Mouse (Mus musculus): Measurements from ENCODE around the gene Col28a1. TPM values are rescaled to one million over a fixed set of nuclear protein-coding genes. Genes with fewer than 3 reads are reported as not detected.

The Col28a1 gene
- total and polyA plus RNA-seq, 3 experiments: 0.27 to 0.70 (median 0.32) TPM

DNA sequence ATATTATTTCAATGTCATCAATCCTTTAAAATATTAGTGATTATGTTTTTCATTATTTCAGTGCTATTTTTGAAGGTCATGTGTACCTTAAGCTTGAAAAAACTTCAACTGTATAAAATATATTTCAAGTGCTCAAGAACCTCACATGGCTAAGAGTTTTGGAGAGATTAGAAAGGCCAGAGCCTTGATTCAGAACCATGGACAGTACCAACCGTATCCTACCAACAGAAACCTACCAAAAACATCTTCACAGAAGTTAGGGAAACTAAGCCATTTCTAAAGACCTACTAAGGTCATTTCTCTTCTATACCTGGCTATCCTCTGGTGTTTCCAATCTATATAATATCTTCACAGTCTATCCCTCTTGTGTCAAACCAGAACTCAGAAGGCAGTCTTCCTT is 50.5 kb downstream of the Col28a1 start:
- intact Hi-C loops (cut with DNase I): no loop called here

DNA sequence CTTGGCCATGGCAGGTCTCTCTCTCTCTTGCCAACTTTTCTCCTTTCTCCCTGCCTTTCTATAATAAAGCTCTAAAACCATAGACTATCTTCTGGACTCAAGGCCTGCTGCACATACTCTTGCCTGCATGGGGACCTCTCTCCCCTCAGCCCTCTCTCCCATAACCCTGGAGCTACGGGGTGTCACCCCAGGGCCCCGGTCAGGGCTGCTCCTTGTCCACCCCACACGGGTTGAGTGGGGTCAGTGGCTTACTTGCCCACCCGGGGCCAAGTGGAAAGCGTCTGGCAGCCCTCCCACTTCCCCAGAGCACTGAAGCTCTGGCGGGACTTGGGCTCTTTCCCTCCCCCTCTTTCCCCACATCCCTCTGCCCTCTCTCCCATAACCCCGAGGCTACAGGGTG is 62.3 kb downstream of the Col28a1 start:
- Histone ChIP-seq H3K4me1 (ENCODE audit: control insufficient read depth, insufficient read depth, low read length) (no peaks in the 10 kb centered on the region), H3K27me3 (ENCODE audit: control insufficient read depth, insufficient read depth, low read length) (no peaks in the 10 kb centered on the region), H3K79me2 (replicated peaks; ENCODE audit: control insufficient read depth, insufficient read depth, low read length) (no peaks in the 10 kb centered on the region), H3K27ac (no peak overlapping the region), H3K4me3 (no peak overlapping the region), H3K36me3 (ENCODE audit: control insufficient read depth, insufficient read depth, low read length) (no peaks in the 10 kb centered on the region), H3K9ac (ENCODE audit: low read depth, low read length) (no peak overlapping the region)
- no peak for DNase-seq
- 72% methylated on average over 7 of the region's 7 CpGs for WGBS
- intact Hi-C loops (cut with DNase I): no loop called here
- TF ChIP-seq POLR2A (IDR thresholded peaks at IDR 0.05; ENCODE audit: insufficient read depth, low read depth, low read length) (no peak), EP300 (IDR thresholded peaks at IDR 0.05; ENCODE audit: insufficient read depth, low read depth, low read length) (no peak), CTCF (IDR thresholded peaks at IDR 0.05) (no peak)

More for the DNA sequence above, 50.5 kb downstream of the Col28a1 start:
- DNase-seq: no peak
- no peaks in the 10 kb centered on the region for H3K27me3 ChIP-seq (ENCODE audit: control insufficient read depth, insufficient read depth, low read length)
- no peak overlapping the region for H3K9ac ChIP-seq (ENCODE audit: low read depth, low read length)
- no peak overlapping the region for H3K27ac ChIP-seq
- no peaks in the 10 kb centered on the region for H3K4me1 ChIP-seq (ENCODE audit: control insufficient read depth, insufficient read depth, low read length)
- no peaks in the 10 kb centered on the region for H3K79me2 ChIP-seq (replicated peaks; ENCODE audit: control insufficient read depth, insufficient read depth, low read length)
- no peak overlapping the region for H3K4me3 ChIP-seq
- H3K36me3 ChIP-seq (ENCODE audit: control insufficient read depth, insufficient read depth, low read length): no peaks in the 10 kb centered on the region
- TF ChIP-seq EP300 (IDR thresholded peaks at IDR 0.05; ENCODE audit: insufficient read depth, low read depth, low read length) (no peak), POLR2A (IDR thresholded peaks at IDR 0.05; ENCODE audit: insufficient read depth, low read depth, low read length) (no peak), CTCF (IDR thresholded peaks at IDR 0.05) (no peak)
- WGBS: 43% methylated on average over 1 of the region's 1 CpGs

DNA sequence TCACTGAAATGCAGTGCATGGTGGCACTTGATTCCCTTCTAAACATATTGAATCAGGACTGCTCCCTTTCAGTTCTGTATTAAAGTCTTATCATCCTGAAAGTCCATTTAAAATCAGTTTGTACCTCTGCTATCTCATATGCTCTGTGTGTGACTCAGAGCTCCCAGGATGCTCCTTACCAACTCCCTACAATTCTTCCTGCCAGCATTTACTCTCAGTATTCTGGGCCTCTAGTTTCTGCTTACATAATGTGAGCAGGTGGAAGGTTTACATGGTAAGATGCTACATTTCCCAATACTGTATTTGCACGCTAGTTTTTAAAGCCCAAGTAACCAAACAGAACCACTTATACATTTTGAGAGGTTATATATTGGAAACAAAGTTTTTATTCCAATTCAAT is 64.3 kb downstream of the Col28a1 start:
- Histone ChIP-seq H3K4me3 (no peak overlapping the region), H3K27ac (no peak overlapping the region), H3K27me3 (ENCODE audit: control insufficient read depth, insufficient read depth, low read length) (no peaks in the 10 kb centered on the region), H3K4me1 (ENCODE audit: control insufficient read depth, insufficient read depth, low read length) (no peaks in the 10 kb centered on the region), H3K79me2 (replicated peaks; ENCODE audit: control insufficient read depth, insufficient read depth, low read length) (no peaks in the 10 kb centered on the region), H3K36me3 (ENCODE audit: control insufficient read depth, insufficient read depth, low read length) (no peaks in the 10 kb centered on the region), H3K9ac (ENCODE audit: low read depth, low read length) (no peak overlapping the region)
- no peak for TF ChIP-seq CTCF (IDR thresholded peaks at IDR 0.05)
- TF ChIP-seq POLR2A (IDR thresholded peaks at IDR 0.05; ENCODE audit: insufficient read depth, low read depth, low read length): no peak
- TF ChIP-seq EP300 (IDR thresholded peaks at IDR 0.05; ENCODE audit: insufficient read depth, low read depth, low read length): no peak
- intact Hi-C loops (cut with DNase I): no loop called here
- no peak for DNase-seq
- 98% methylated on average over 1 of the region's 1 CpGs for WGBS

DNA sequence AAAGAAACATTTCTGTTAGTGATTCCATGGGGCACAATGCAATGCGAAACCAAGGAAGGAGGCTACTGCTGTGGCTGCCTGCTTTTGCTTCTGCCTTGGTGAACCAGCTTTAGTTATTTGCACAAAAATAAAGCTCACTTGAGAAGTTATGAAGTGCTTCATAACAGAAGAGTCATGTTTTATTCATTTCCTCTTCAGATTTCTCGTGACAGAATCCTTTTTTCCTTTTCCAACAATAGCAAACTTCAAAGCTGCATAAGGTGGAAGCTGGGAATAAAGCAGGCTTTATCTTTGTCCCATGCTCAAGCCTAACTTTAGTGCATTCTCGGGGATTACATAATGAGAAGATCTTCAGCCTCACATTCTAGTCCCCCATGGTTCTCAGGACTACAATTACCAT is 65.9 kb downstream of the Col28a1 start:
- Histone ChIP-seq H3K9ac (ENCODE audit: low read depth, low read length) (no peak overlapping the region), H3K4me1 (ENCODE audit: control insufficient read depth, insufficient read depth, low read length) (no peaks in the 10 kb centered on the region), H3K36me3 (ENCODE audit: control insufficient read depth, insufficient read depth, low read length) (no peaks in the 10 kb centered on the region), H3K79me2 (replicated peaks; ENCODE audit: control insufficient read depth, insufficient read depth, low read length) (no peaks in the 10 kb centered on the region), H3K27me3 (ENCODE audit: control insufficient read depth, insufficient read depth, low read length) (no peaks in the 10 kb centered on the region), H3K27ac (no peak overlapping the region), H3K4me3 (no peak overlapping the region)
- no peak for DNase-seq
- WGBS: 44% methylated on average over 3 of the region's 3 CpGs
- intact Hi-C loops (cut with DNase I): no loop called here
- TF ChIP-seq EP300 (IDR thresholded peaks at IDR 0.05; ENCODE audit: insufficient read depth, low read depth, low read length) (no peak), CTCF (IDR thresholded peaks at IDR 0.05) (no peak), POLR2A (IDR thresholded peaks at IDR 0.05; ENCODE audit: insufficient read depth, low read depth, low read length) (no peak)

DNA sequence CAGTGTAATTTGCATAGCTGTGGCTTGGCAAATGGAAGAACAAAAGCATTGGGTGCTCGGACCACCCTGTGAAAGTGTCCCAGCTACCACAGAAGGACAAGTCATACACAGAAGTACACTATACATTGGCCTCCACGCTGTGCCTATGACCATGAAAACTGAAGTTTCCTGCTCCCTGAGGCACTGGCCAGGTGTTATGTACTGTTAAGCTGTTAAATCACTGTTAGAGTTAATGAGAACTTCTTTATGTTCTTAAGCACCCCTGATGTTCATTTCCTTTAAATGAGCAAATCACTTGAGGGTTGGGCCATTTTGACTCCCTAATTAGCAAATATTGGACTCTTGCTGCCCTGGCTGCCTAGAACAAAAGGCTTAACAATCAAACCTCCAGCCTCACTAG is 73.3 kb downstream of the Col28a1 start:
- WGBS: 84% methylated on average over 2 of the region's 2 CpGs
- TF ChIP-seq EP300 (IDR thresholded peaks at IDR 0.05; ENCODE audit: insufficient read depth, low read depth, low read length) (no peak), POLR2A (IDR thresholded peaks at IDR 0.05; ENCODE audit: insufficient read depth, low read depth, low read length) (no peak)
- H3K79me2 ChIP-seq (replicated peaks; ENCODE audit: control insufficient read depth, insufficient read depth, low read length): no peaks in the 10 kb centered on the region
- 0 out of 2 replicates have a peak, but pooled peaks cover 1% of the 10 kb centered on the region for H3K27me3 ChIP-seq (ENCODE audit: control insufficient read depth, insufficient read depth, low read length)
- H3K4me3 ChIP-seq: no peak overlapping the region
- no peak overlapping the region for H3K9ac ChIP-seq (ENCODE audit: low read depth, low read length)
- no peaks in the 10 kb centered on the region for H3K36me3 ChIP-seq (ENCODE audit: control insufficient read depth, insufficient read depth, low read length)
- intact Hi-C loops (cut with DNase I): no loop called here
- no peak for DNase-seq
- no peak overlapping the region for H3K27ac ChIP-seq
- H3K4me1 ChIP-seq (ENCODE audit: control insufficient read depth, insufficient read depth, low read length): no peaks in the 10 kb centered on the region

DNA sequence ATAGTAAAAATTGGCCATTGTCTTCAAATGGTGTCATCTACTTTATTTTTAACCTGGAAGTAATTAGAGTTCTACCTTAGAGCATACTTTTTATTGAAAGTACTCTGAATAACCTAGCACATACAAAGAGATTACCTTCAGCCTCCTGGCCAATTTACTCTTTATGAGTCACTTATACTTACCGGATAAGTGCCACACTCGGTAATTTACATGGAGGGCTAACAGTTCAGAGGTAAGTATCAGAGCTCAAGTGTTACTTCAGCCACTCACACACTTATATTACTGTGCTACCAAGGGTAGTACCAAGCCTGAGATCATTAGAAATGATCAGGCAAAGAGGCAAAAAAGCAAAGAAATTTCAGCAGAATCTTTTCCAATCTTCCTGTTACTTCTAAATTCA is 73.8 kb downstream of the Col28a1 start:
- H3K27ac ChIP-seq: no peak overlapping the region
- no peaks in the 10 kb centered on the region for H3K36me3 ChIP-seq (ENCODE audit: control insufficient read depth, insufficient read depth, low read length)
- 0 out of 2 replicates have a peak, but pooled peaks cover 1% of the 10 kb centered on the region for H3K27me3 ChIP-seq (ENCODE audit: control insufficient read depth, insufficient read depth, low read length)
- no peaks in the 10 kb centered on the region for H3K79me2 ChIP-seq (replicated peaks; ENCODE audit: control insufficient read depth, insufficient read depth, low read length)
- 89% methylated on average over 2 of the region's 2 CpGs for WGBS
- no peak overlapping the region for H3K9ac ChIP-seq (ENCODE audit: low read depth, low read length)
- H3K4me3 ChIP-seq: no peak overlapping the region
- no peak for DNase-seq
- TF ChIP-seq CTCF (IDR thresholded peaks at IDR 0.05): no peak
- intact Hi-C loops (cut with DNase I): no loop called here
- H3K4me1 ChIP-seq (ENCODE audit: control insufficient read depth, insufficient read depth, low read length): no peaks in the 10 kb centered on the region

All from heart, adult 2 months (tissue).